Mouse (Mus musculus) c-Kit-negative CD71-positive TER-119-positive erythroid progenitor cells, embryonic 14.5 days (primary cell): ENCODE results near the gene Olfr110.
"Not testable (repeated sequence)": the region's sequence is repeated elsewhere in the genome, so short reads cannot be mapped to it uniquely, and the experiment has no call there.

Source experiments
- DNase-seq: peaks from one replicate; pipeline ENCODE4 v3.0.0-alpha.2; 2013; ENCODE audit warnings: low read depth, low spot score

The Olfr110 gene

GRCm38 (mm10) chr17:37491930-37492518 lies at the start of gene Olfr110:
Gene Olfr110, plus strand, starts transcription at chr17:37492468.
- no peak for DNase-seq

DNA sequence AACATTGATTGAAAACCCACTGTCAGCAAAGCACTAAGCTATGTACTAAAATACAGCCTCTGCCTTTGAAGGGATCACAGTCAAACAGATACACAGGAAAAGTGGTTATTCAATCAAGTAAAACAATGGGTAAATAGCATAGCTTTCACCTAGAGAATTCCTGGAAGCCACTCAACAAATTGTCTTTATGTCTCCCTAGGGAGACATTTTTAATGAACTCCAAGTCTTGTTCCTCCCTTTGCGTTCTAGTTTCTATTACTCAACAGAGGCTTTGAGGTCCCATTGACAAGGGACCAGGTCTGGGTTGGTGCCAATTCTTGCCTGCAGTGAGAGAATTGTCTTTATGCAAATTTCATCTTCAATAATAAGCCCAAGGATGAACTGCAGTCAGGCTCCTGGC lies 47.1 kb upstream of the Olfr110 start, which contains the start of gene Olfr108:
TSS of gene Olfr108 (plus strand) at position 301 of the 400 bp plus-strand sequence.
- DNase-seq: no peak

- DNase-seq: no peak
These were observed 33.7 kb upstream of the Olfr110 start, which contains the start of gene Olfr109 for GRCm38 (mm10) chr17:37458616-37459015. Gene Olfr109, plus strand, starts transcription at chr17:37458916.

DNA sequence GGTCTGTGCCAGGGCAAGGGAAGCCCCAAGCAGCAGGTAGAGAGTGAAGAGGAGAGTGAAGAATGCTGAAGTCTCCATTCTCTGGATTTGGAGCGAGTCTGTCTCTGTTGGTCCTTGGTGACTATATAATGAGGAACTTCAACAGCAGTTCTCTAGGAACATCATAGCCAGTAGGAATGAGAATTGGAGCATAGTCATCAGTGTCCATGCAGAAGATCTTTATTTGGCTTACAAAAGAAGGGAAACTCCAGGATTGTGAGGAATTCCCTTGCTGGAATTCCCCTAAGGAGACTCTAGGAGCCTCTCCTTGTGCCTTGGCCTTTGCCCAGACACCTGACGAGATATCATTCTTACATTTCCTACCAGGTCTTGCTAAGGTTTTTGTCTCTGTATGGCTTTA lies 8.8 kb upstream of the Olfr110 start, which contains the start of gene H2-M2:
TSS of gene H2-M2 (minus strand) at position 101 of the 400 bp plus-strand sequence.
- DNase-seq: no peak

GRCm38 (mm10) chr17:37507730-37508129 lies 15.5 kb downstream of the Olfr110 start, which contains the start of gene Olfr111:
Gene Olfr111, plus strand, starts transcription at chr17:37508030.
- DNase-seq: no peak

GRCm38 (mm10) chr17:37524612-37525011 lies 32.3 kb downstream of the Olfr110 start:
- DNase-seq: not testable (repeated sequence)

GRCm38 (mm10) chr17:37525427-37525826 lies 33.2 kb downstream of the Olfr110 start:
- not testable (repeated sequence) for DNase-seq

- DNase-seq: no peak
These were observed 42.9 kb downstream of the Olfr110 start for GRCm38 (mm10) chr17:37535173-37535572.

DNA sequence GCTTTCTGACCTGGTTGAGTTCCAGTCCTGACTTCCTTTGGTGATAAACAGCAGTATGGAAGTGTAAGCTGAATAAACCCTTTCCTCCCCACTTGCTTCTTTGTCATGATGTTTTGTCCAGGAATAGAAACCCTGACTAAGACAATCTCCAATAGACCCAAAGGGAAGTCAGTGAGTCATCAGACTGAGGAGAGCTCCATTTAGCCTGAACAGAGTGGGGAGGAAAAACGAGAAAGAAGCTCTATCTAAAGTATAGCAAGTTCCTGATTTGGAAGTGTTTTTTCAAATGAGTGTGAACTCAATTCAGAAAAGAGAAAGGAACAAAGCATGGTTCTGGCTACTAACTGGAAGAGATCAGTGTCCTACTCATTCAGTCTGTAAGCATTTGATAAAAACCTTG lies 46.1 kb downstream of the Olfr110 start:
- DNase-seq: not testable (repeated sequence)

DNA sequence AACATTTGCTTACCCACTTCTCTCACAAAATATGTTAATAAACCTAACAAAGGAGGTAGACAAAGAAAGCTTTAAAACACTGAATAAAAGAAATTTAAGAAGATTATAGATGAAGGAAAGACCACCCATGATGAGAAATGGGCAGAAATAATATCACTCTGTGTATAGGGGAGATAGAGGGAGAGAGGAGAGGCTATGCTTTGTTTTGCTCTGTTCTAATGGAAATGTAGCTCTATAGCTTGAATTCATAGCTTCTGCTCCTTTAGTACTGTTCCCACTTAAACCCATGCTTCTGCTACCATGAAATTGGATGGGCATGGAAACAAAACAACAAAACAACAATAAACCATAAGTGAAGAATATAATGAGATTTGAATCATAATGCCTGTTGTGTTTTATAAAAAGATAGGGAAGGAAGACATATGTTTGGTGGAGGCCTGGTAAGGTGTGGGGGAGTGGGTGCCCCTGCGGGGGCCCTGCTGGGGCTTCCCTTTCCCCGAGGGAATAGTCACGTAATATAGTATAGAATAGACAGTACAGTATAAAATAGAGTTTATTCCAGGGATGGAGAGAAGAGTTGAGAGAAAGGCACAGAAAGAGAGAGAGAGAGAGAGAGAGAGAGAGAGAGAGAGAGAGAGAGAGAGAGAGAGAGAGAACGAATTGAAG lies 49.3 kb downstream of the Olfr110 start:
- no peak for DNase-seq

GRCm38 (mm10) chr17:37543800-37544435 lies 51.6 kb downstream of the Olfr110 start:
- no peak for DNase-seq
